Mouse (Mus musculus): ENCODE results near the gene Rinl.

Gene Rinl

DNA sequence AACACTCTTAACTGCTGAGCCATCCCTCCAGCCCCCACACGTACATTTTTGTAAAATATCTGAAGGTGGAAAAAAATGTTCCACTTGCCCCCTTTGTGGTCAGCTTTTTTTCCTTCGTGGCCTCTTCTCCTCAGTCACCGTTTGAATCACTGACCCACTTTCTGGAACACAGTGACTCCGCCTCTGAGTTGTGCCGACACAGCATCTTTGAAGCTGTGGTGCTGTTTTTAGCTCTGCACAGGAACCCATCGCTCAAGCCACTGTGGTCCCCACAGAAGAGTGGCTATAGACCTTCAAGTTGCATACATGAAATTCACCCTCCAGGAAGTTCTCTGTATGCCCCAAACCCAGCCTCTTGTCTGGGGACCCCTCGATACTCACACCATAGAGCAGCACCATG, 7.9 kb upstream of the Rinl start:
- peak; percentile 69 to 72 for DNase-seq (ENCODE audit: low spot score in 2 of 2)

DNA sequence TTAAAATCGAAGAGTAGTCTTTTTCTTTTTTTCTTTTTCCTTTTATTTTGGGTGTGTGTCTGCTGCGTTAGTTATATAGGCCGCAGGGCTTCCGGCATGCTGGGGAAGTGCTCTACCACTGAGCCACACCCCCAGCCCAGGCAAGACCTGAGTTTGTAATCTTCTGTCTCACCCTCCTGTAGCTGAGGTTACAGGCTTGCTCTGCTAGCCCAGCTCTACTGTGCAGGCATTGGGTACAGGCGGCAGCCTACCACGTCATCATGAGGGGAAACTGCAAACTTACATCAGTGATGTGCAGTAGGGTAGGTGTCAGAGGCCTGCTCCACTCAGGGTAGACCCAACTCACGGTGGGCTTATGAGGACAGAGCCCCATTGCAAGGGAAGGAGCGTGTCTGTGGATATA, 7.5 kb upstream of the Rinl start:
- DNase-seq (ENCODE audit: low spot score in 2 of 2), result peak; percentile 84 to 85

DNA sequence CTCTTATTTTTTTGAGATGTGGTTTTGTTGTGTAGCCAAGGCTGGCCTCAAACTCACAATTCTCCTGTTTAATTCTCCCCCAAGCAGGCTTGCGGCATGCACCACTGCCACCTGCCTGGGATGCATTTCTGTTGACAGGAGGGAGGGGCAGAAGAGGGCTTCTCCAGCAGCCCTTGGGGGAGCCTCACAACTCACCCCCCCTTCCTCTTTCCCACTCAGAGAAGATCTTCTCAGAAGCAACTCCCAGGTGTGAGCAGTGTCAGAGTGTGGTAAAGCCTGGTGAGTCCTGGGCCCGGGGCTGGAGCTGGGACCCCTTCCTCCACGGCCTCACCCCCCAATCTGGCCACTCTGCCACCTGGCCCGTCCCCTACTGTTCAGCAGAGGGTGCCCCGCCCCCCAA, 3.6 kb upstream of the Rinl start:
- DNase-seq (ENCODE audit: low spot score in 2 of 2), result no peak

DNA sequence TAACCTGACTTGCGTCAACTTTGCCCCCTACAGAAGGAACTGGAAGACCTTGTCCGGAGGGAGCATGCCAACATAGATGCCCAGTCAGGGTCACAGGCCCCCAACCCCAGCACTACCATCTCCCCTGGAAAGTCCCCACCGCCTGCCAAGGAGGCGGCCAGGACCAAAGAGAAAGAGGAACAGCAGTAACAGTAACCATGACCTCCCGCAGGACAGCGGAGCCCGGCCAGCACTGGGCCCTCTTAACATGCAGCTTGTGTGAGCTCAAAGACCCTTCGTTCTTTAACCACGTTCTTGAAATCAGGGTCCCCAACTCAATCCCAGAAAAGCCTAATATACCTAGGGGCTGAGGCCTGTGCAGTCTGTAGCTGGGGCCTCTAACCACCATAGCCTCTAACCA, 885 bp upstream of the Rinl start:
- DNase-seq (ENCODE audit: low spot score in 2 of 2), result peak; percentile 43 to 55

DNA sequence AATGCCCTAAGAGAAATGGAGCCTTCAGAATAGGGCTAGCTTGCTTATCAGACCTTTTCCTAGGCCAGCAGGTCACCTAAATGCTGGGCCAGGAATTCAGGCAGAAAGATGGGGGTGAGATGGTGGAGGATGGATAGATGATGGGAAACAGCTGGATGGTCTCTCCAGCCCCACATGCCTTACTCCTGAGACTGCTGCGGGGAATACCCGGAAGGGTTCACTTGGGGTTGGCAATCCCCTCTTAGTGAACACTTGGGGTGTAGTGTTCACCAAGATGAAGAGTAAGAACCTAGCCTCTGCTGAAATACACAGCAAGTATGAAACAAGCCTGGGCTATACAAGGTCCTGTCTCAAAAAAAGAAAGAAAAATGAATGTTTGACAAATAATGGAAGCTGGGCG, 466 bp downstream of the Rinl start:
- DNase-seq (ENCODE audit: low spot score in 2 of 2), result no peak

DNA sequence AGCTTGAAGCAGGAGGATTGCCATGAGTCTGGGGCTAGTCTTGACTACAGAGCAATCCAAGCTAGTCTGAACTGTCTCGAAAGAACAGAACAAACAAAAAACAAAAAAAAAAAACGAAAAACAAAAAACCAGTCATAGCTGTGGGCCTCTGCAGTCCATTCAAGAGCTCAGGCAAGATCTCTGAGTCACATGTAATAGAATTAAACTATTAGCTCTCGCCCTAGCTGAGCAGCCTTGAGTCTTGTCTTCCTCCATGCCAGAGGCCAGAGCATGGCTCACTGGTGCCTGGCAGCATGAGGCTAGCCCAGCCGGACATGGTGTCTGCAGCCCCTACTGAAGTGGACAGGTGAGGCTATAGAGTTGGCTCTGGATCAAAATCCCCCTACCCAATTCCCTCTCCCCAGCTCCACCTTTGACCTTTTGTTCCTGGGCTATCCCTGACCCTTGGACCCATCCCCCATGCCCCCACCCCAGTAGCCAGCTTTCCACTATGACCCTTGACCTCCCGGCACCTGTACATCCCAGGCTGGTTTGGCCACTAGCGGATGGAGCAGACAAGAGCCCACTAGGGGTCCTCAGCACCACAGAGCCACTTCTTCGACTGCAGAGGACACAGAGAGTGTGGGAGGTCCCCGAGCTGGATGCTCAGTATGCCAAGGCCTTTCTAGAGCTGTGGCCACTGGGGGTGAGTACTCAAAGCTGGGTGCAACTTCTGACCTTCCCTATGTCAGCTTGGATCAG, 1.5 kb downstream of the Rinl start:
- no peak for DNase-seq (ENCODE audit: low spot score in 2 of 2)

DNA sequence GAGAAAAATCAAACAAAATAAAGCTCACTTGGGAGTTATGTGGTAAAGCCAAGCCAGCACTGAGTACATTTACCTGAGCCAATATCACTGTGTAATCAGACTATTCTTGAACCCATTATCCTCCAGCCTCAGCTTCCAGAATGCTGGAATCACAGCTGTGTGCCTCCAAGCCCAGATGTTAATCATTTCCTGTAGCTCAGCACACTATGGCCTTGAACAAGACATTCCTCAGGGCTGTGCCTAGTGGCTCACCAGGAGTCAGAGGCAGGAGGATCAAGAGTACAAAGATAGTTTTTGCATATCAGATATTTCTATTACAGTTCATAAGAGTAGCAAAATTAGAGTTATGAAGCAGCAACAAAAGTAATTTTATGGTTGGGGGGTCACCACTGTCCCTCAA, 2.9 kb downstream of the Rinl start:
- DNase-seq (ENCODE audit: low spot score in 2 of 2), result no peak

DNA sequence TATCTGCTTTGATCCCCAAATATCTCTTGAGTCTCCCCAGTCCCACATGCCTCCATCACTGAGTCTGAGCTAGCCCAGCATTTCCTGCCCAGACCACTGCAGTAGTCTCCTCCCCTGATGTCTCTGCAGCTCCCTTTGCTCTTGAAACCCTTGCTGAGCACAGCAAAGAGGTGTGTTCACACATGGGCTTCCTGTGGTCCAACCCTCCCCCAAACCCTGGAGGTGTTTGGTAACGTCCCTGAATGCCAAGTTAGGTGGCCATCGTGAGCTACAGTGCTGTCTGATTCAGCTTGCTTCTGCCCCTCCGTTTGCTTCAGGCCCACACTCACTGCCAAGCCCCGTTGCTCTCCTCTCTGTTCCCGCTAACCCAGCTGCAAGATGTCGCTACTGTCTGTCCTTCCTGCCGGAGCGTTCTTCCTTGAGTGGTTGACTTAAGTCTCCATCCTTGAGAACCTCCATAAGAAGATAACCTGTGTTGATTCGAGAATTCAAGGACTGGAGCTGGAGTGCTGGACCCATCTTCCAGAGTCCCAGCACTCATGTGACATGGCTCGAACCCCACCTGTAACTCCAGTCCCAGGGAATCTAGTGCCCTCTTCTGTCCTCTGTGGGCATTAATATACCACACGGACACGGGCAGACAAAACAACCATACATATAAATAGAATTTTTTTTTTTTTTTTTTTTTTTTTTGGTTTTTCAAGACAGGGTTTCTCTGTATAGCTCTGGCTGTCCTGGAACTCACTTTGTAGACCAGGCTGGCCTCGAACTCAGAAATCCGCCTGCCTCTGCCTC, 3.8 kb downstream of the Rinl start:
- DNase-seq (ENCODE audit: low spot score in 2 of 2), result peak; percentile 53 to 60

DNA sequence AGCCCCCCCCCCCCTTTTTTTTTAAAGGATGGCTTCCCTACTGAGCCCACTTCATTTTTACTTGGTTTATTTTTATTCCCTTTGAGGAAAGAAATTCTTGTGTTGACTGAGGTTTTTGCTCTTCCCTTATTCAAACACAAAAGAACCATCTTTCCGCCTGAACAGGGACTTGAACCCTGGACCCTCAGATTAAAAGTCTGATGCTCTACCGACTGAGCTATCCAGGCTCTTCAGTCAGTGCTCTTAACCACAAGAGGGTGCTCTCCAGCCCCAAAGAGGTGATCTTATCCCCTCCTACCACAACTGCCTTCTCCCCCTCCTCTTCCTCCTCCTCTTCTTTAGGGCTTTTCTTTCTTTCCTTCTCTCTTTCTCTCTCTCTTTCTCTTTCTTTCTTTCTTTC, 5.1 kb downstream of the Rinl start:
- peak; percentile 56 to 62 for DNase-seq (ENCODE audit: low spot score in 2 of 2)

DNA sequence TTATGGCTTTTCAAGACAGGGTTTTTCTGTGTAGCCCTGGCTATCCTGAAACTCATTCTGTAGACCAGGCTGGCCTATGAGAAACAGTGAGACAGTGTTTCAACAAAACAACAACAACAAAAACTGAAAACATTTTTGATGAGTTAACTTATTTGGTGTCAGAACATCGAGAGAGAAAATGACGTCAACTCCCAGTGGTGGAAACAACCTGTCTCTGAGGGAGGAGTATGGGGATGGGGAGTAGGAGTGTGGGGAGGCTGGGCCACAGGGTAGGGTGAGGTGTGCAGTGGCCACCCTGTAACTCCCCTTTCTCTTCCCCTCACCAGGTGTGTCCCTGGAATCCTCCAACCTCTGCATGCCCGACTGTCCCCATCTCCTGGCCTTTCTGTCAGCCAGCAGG, 5.7 kb downstream of the Rinl start:
- no peak for DNase-seq (ENCODE audit: low spot score in 2 of 2)

DNA sequence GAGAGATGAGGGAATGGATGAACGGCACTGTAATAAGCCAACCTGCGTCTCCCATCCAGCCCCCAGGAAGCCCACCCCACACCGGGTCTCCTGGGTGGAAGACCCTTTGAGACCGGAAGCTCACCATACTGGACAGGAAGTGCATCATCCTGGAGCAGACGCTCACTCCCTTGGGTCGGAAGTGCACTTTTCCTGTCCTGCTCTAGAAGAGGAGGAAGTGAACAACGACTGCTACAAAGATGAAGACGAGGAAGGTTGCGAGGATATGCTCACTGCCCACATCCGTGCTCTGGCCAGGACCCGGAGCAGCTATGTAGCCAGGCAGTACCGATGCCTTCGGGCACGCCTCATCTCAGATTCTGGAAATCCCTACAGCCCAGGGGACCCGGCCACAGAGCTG, 7.1 kb downstream of the Rinl start:
- peak; percentile 41 to 49 for DNase-seq (ENCODE audit: low spot score in 2 of 2)

DNA sequence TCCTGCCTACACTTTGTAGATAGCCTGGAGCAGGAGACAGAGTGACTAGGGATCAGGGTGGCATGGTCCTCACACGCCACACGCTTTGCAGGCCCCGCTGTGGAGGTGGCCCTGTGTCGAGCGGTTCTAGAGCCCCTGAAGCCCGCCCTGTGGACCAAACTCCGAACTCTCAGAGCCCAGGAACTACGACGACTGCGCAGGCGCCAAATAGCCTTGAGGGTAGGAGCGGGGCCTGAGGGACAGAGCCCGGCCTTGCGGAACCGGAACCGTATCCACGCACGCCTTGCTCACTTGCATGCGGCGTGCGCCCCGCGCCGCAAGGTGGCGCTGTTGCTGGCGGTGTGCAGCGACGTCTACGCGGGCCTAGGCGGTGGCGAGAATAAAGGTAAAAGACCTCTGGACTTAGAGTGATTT, 7.8 kb downstream of the Rinl start:
- peak; percentile 79 to 85 for DNase-seq (ENCODE audit: low spot score in 2 of 2)

DNA sequence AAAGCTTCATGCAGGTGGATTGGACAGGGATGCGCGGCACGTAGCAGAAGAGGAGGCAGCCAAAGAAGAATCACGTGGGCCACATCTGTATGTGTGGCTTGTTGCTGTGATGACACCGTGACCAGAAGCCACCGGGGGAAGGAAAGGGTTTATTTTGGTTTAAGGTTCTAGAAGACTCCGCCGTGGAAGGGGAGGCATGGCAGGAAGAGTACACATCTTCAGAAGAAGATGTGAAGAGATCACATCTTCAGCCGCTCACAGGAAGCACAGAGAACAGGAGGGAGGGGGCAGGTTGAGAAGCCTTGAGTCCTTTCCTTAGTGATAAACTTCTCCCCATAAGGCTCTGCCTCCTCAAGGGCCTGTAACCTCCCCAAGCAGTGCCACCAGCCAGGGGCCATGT, 11.2 kb downstream of the Rinl start:
- DNase-seq (ENCODE audit: low spot score in 2 of 2), result no peak

DNA sequence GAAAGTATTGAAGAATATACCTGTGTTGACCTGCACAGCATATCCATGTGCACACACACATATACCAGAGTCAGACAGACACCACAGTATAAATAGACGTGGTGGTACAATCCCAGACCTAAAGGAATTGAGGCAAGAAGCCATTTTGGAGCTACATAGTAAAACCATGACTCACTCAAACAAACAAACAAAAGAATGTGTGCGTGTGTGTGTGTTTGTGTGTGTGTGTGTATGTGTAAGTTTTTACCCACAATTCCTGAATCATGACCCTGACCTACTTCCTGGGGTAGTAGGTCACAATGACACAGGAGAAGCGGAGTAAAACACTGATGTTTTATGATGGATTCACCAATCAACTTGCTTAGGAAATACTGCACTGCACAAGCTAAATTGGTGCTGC, 12.7 kb downstream of the Rinl start:
- DNase-seq (ENCODE audit: low spot score in 2 of 2), result no peak

DNA sequence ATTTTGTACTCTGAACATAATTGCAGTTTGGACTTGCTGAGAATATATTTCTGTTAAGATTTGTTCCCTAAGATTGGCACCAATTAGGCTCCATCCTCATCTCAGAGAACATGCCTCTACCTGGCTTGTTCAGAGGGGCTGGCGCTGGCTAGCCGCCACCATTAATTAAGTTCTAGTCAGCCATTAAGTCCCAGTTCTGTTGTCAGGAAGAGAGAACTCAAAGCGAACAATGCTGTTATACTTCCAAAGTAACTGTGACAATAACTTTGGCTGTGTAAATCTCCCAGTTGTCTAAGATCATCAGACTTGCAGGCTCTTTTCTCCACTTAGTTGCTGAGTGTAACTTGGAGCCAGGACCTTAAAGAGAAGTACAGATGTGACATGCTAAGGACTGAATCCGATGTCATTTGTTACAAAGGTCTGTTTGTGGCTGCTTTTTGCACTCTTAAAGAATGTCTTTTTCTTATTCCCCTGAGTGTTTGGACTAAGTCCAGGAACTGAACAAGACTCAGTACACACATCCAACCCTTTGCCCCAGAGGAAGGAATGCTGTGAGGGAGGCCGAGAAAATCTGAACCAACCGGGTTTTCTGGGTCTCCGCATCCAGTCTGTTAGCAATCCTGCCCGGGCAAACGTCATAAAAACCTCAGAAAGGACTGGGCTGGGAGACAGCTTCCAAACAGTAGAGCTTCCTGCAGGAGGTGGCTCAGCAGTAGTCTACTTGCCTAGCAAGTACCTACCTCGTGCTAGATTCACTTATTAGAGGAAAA, 13.3 kb downstream of the Rinl start:
- no peak for DNase-seq (ENCODE audit: low spot score in 2 of 2)

DNA sequence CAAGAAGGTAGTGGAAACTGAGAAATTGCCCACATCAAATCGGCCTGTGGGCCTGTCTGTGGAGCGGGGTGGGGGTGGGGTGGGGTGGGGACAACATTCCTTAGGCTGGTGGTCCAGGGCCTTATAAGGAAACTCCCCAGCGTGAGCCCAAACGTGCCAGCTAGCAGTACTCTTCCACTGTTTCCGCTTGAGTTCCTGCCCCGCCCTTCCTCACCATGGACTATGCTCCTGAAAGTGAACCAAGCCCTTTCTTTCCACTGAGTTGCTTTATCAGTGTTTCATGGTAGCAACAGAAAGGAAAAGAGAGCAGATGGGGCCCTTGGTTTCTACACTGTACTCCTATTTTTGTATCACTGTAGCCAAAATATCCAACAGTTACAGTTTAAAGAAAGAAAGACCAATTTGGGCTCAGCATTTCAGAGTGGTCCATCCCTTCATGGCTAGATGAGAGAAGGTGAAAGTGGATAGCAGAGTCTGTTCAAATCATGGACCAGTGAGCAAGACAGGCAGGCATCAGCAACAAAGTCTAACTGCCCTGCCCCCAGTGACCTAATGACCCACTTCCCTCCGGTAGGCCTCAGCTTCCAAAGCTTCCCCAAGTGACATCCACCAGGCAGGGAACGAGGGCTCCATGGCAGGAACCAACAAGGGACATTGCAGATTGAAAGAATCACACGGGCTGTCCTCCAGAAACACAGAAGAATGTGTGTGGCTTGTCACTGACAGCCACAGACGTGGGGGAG, 14.2 kb downstream of the Rinl start:
- no peak for DNase-seq (ENCODE audit: low spot score in 2 of 2)

DNA sequence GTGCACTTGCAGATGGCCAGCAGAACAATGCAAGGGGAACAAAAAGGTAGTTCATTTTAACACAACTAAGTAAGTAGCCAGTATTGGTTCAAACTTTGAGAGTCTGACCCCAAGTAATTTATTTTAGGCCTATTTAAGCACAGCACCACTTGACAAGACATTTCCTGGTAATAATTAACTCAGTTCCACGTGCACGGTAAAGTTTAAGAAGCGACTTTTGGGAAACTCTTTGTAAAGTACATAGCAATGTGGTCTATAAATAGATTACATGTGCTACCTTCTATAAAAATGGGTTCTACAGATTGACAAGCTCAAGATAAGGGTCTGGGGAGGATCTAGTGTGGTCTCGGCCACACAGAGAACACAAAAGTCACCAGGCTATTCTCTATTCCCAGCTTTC, 15.0 kb downstream of the Rinl start:
- no peak for DNase-seq (ENCODE audit: low spot score in 2 of 2)

DNA sequence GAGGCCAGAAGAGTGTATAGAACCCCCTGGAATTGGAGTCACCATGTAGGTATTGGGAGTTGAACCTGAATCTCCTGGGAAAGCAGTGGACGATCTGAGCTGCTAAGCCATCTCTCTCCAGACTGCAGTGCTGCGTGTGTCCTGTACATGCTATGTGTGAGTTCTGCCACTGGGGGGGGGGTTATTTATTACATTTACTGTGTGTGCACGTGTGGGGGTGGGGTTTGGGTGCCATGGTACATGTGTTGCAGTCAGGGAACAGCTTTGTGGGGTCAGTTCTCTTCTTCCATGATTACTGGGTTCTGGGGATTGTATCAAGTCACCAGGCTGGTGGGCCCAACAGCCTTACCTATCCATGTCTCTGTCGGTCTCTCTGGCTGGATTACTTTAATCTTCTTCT, 18.1 kb downstream of the Rinl start:
- DNase-seq (ENCODE audit: low spot score in 2 of 2), result no peak

DNA sequence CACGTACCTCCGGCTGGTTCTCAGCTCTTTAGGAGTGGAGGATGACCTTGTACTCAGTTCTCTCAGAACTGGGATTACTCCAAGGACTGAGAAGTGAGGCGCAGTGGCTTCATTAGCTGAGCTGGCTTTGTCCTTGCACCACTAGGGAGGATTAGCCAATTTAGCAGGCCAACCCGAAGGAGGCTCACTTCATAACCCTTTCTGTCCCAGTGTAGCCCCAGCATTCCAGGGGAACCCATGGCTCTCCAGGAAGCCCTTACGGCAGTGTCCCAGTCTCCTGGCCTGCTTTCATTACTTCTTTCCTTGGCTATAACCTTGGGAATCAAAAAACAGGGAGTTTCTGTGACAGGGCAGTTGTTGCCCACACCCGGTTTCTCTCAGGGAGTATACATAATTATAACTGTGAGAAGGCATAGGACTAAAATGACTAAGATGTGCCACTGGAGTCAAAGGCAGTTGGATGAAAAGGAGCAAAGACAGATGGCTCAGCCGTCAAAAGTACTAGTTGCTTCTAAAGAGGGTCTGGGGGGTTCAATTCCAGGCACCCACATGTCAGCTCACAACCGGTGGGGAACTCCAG, 19.0 kb downstream of the Rinl start:
- no peak for DNase-seq (ENCODE audit: low spot score in 2 of 2)

DNA sequence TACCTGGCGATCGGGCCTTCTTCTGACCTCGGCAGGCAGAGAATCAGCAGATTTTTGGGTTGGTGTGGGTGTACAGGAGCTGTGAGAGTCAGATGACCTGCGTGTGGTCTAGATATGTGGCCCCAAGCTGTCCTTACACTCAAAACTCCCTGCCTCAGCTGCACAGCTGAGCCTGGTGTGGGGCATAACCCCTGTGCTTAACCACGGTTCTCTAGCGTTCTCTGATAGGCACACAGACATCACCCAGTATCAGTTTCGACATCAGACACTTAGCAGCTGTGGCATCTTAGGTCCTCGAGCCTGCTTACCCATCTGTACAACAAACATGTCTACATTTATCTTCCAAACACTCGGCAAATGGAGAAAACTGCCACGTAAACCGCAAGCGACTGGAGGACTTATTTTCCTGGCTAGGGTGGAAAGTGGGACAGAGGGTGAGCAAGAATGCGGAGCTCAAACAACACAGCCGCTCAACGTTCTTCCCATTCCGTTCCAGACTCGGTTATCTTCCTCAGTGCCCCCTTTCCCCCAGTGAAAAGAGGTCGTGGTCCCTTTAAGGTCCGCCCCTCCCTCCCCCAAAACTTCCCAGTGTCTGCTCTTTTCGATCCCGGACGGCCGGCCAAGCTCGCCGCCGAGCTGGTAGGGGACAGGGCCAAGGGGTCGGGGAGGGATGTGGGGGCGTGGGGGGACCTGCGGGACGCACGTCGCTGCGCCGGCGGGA, 19.6 kb downstream of the Rinl start, which contains the start of gene Hnrnpl:
TSS of gene Hnrnpl (plus strand) at position 321 of the 721 bp plus-strand sequence.
- DNase-seq (ENCODE audit: low spot score in 2 of 2), result peak; percentile 42 to 56

DNA sequence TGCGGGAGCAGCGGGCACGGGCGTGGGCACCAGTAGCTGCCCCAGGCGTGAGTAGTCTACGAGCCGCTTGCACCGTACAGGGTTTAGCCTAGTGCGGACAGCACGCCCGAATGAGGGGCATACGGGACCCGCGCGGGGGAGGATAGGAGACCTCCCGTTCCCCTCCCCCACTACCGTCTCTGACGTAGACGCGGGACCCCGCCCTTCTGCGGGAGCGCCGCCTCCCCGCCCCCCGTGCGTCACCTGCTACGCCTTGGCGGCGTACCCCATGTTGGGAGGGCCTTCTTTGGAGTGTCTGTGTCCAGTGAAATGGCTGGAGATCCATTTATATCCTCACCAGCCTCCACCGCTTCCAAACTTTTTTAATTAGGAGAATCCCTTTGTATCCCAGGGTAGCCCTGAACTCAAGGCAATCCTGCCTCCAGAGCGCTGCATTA, 20.2 kb downstream of the Rinl start:
- peak; percentile 91 to 93 for DNase-seq (ENCODE audit: low spot score in 2 of 2)
